Mouse (Mus musculus): ENCODE measurements at regions not wholly inside any gene's neighbourhood (a gene's known extent, or its start where the extent isn't known, plus 50 kb on each side); places are given as distances from the start of the nearest gene placed in this dataset.

- Histone ChIP-seq H3K36me3 (ENCODE audit: control insufficient read depth, insufficient read depth, low read length) (no peaks in the 10 kb centered on the region), H3K4me3 (ENCODE audit: low read depth, low read length) (no peak overlapping the region), H3K4me1 (replicated peaks; ENCODE audit: control insufficient read depth, insufficient read depth, low read length) (no peaks in the 10 kb centered on the region), H3K4me2 (ENCODE audit: low read length) (no peak overlapping the region), H3K9ac (ENCODE audit: low read length) (no peak overlapping the region), H3K27me3 (replicated peaks; ENCODE audit: control insufficient read depth, insufficient read depth, low read length) (no peaks in the 10 kb centered on the region), H3K27ac (ENCODE audit: low read depth) (no peak overlapping the region), H3K9me3 (ENCODE audit: control insufficient read depth, low read length) (no peaks in the 10 kb centered on the region)
- ATAC-seq (replicated peaks; ENCODE audit: low FRiP score, low TSS enrichment, low read depth) (no peak), DNase-seq (ENCODE audit: low spot score) (no peak)
- 88% methylated on average over 7 of the region's 7 CpGs for WGBS
Measured at GRCm38 (mm10) chr6:31995977-31996376, 54.1 kb upstream of the 1700012A03Rik start.

- 79% methylated on average over 4 of the region's 4 CpGs for WGBS
- Histone ChIP-seq H3K4me3 (ENCODE audit: low read depth, low read length) (no peak overlapping the region), H3K4me2 (ENCODE audit: low read length) (no peak overlapping the region), H3K9ac (ENCODE audit: low read length) (no peak overlapping the region), H3K36me3 (ENCODE audit: control insufficient read depth, insufficient read depth, low read length) (no peaks in the 10 kb centered on the region), H3K27ac (ENCODE audit: low read depth) (no peak overlapping the region), H3K27me3 (replicated peaks; ENCODE audit: control insufficient read depth, insufficient read depth, low read length) (no peaks in the 10 kb centered on the region), H3K4me1 (replicated peaks; ENCODE audit: control insufficient read depth, insufficient read depth, low read length) (no peaks in the 10 kb centered on the region), H3K9me3 (ENCODE audit: control insufficient read depth, low read length) (no peaks in the 10 kb centered on the region)
- DNase-seq (ENCODE audit: low spot score) (no peak), ATAC-seq (replicated peaks; ENCODE audit: low FRiP score, low TSS enrichment, low read depth) (no peak)
Measured at GRCm38 (mm10) chr6:31995249-31995648, 54.8 kb upstream of the 1700012A03Rik start.

- WGBS = 54% methylated on average over 3 of the region's 3 CpGs
- no peak overlapping the region for H3K9ac ChIP-seq (ENCODE audit: low read length)
- H3K36me3 ChIP-seq (ENCODE audit: control insufficient read depth, insufficient read depth, low read length) = no peaks in the 10 kb centered on the region
- H3K27me3 ChIP-seq (replicated peaks; ENCODE audit: control insufficient read depth, insufficient read depth, low read length) = no peaks in the 10 kb centered on the region
- H3K27ac ChIP-seq (ENCODE audit: low read depth) = no peak overlapping the region
- no peak overlapping the region for H3K4me3 ChIP-seq (ENCODE audit: low read depth, low read length)
- ATAC-seq (replicated peaks; ENCODE audit: low FRiP score, low TSS enrichment, low read depth) = no peak
- H3K4me2 ChIP-seq (ENCODE audit: low read length) = no peak overlapping the region
- DNase-seq (ENCODE audit: low spot score) = no peak
- no peaks in the 10 kb centered on the region for H3K9me3 ChIP-seq (ENCODE audit: control insufficient read depth, low read length)
- no peaks in the 10 kb centered on the region for H3K4me1 ChIP-seq (replicated peaks; ENCODE audit: control insufficient read depth, insufficient read depth, low read length)
Measured at GRCm38 (mm10) chr6:31985698-31986097, 64.3 kb upstream of the 1700012A03Rik start.

GRCm38 (mm10) chr6:31976705-31977104 is 73.3 kb upstream of the 1700012A03Rik start:
- Histone ChIP-seq H3K4me1 (replicated peaks; ENCODE audit: control insufficient read depth, insufficient read depth, low read length) (no peaks in the 10 kb centered on the region), H3K4me3 (ENCODE audit: low read depth, low read length) (no peak overlapping the region), H3K27me3 (replicated peaks; ENCODE audit: control insufficient read depth, insufficient read depth, low read length) (no peaks in the 10 kb centered on the region), H3K36me3 (ENCODE audit: control insufficient read depth, insufficient read depth, low read length) (no peaks in the 10 kb centered on the region), H3K27ac (ENCODE audit: low read depth) (no peak overlapping the region), H3K9me3 (ENCODE audit: control insufficient read depth, low read length) (no peaks in the 10 kb centered on the region), H3K9ac (ENCODE audit: low read length) (no peak overlapping the region), H3K4me2 (ENCODE audit: low read length) (no peak overlapping the region)
- DNase-seq (ENCODE audit: low spot score) (no peak), ATAC-seq (replicated peaks; ENCODE audit: low FRiP score, low TSS enrichment, low read depth) (no peak)
- WGBS = 85% methylated on average over 6 of the region's 6 CpGs

GRCm38 (mm10) chr6:31948063-31948481 is 102.0 kb upstream of the 1700012A03Rik start:
- Histone ChIP-seq H3K27me3 (replicated peaks; ENCODE audit: control insufficient read depth, insufficient read depth, low read length) (no peaks in the 10 kb centered on the region), H3K4me3 (ENCODE audit: low read depth, low read length) (no peak overlapping the region), H3K36me3 (ENCODE audit: control insufficient read depth, insufficient read depth, low read length) (no peaks in the 10 kb centered on the region), H3K9ac (ENCODE audit: low read length) (no peak overlapping the region), H3K4me2 (ENCODE audit: low read length) (no peak overlapping the region), H3K27ac (ENCODE audit: low read depth) (no peak overlapping the region), H3K4me1 (replicated peaks; ENCODE audit: control insufficient read depth, insufficient read depth, low read length) (no peaks in the 10 kb centered on the region), H3K9me3 (ENCODE audit: control insufficient read depth, low read length) (no peaks in the 10 kb centered on the region)
- DNase-seq (ENCODE audit: low spot score) (no peak), ATAC-seq (replicated peaks; ENCODE audit: low FRiP score, low TSS enrichment, low read depth) (no peak)
- WGBS = 39% methylated on average over 4 of the region's 4 CpGs

GRCm38 (mm10) chr6:31946572-31946971 is 103.5 kb upstream of the 1700012A03Rik start:
- no peak overlapping the region for H3K9ac ChIP-seq (ENCODE audit: low read length)
- no peaks in the 10 kb centered on the region for H3K4me1 ChIP-seq (replicated peaks; ENCODE audit: control insufficient read depth, insufficient read depth, low read length)
- 89% methylated on average over 5 of the region's 5 CpGs for WGBS
- no peak overlapping the region for H3K27ac ChIP-seq (ENCODE audit: low read depth)
- ATAC-seq (replicated peaks; ENCODE audit: low FRiP score, low TSS enrichment, low read depth) (no peak), DNase-seq (ENCODE audit: low spot score) (no peak)
- H3K36me3 ChIP-seq (ENCODE audit: control insufficient read depth, insufficient read depth, low read length) = no peaks in the 10 kb centered on the region
- H3K27me3 ChIP-seq (replicated peaks; ENCODE audit: control insufficient read depth, insufficient read depth, low read length) = no peaks in the 10 kb centered on the region
- H3K4me2 ChIP-seq (ENCODE audit: low read length) = no peak overlapping the region
- H3K4me3 ChIP-seq (ENCODE audit: low read depth, low read length) = no peak overlapping the region
- no peaks in the 10 kb centered on the region for H3K9me3 ChIP-seq (ENCODE audit: control insufficient read depth, low read length)

- Histone ChIP-seq H3K27ac (ENCODE audit: low read depth) (no peak overlapping the region), H3K4me3 (ENCODE audit: low read depth, low read length) (no peak overlapping the region), H3K9me3 (ENCODE audit: control insufficient read depth, low read length) (no peaks in the 10 kb centered on the region), H3K27me3 (replicated peaks; ENCODE audit: control insufficient read depth, insufficient read depth, low read length) (no peaks in the 10 kb centered on the region), H3K36me3 (ENCODE audit: control insufficient read depth, insufficient read depth, low read length) (no peaks in the 10 kb centered on the region), H3K4me2 (ENCODE audit: low read length) (no peak overlapping the region), H3K9ac (ENCODE audit: low read length) (no peak overlapping the region), H3K4me1 (replicated peaks; ENCODE audit: control insufficient read depth, insufficient read depth, low read length) (no peaks in the 10 kb centered on the region)
- no peak for ATAC-seq (replicated peaks; ENCODE audit: low FRiP score, low TSS enrichment, low read depth)
- no peak for DNase-seq (ENCODE audit: low spot score)
- WGBS = 39% methylated on average over 7 of the region's 7 CpGs
Measured at GRCm38 (mm10) chr6:31945347-31945746, 104.7 kb upstream of the 1700012A03Rik start.

GRCm38 (mm10) chr6:31944546-31944945 is 105.5 kb upstream of the 1700012A03Rik start:
- no peak overlapping the region for H3K4me3 ChIP-seq (ENCODE audit: low read depth, low read length)
- H3K4me2 ChIP-seq (ENCODE audit: low read length) = no peak overlapping the region
- no peaks in the 10 kb centered on the region for H3K4me1 ChIP-seq (replicated peaks; ENCODE audit: control insufficient read depth, insufficient read depth, low read length)
- ATAC-seq (replicated peaks; ENCODE audit: low FRiP score, low TSS enrichment, low read depth) = no peak
- H3K9me3 ChIP-seq (ENCODE audit: control insufficient read depth, low read length) = no peaks in the 10 kb centered on the region
- H3K36me3 ChIP-seq (ENCODE audit: control insufficient read depth, insufficient read depth, low read length) = no peaks in the 10 kb centered on the region
- no peak overlapping the region for H3K27ac ChIP-seq (ENCODE audit: low read depth)
- DNase-seq (ENCODE audit: low spot score) = no peak
- 84% methylated on average over 8 of the region's 8 CpGs for WGBS
- H3K27me3 ChIP-seq (replicated peaks; ENCODE audit: control insufficient read depth, insufficient read depth, low read length) = no peaks in the 10 kb centered on the region
- H3K9ac ChIP-seq (ENCODE audit: low read length) = no peak overlapping the region

GRCm38 (mm10) chr6:31942696-31943095 is 107.3 kb upstream of the 1700012A03Rik start:
- Histone ChIP-seq H3K9me3 (ENCODE audit: control insufficient read depth, low read length) (no peaks in the 10 kb centered on the region), H3K27me3 (replicated peaks; ENCODE audit: control insufficient read depth, insufficient read depth, low read length) (no peaks in the 10 kb centered on the region), H3K4me3 (ENCODE audit: low read depth, low read length) (no peak overlapping the region), H3K36me3 (ENCODE audit: control insufficient read depth, insufficient read depth, low read length) (no peaks in the 10 kb centered on the region), H3K4me2 (ENCODE audit: low read length) (no peak overlapping the region), H3K9ac (ENCODE audit: low read length) (no peak overlapping the region), H3K27ac (ENCODE audit: low read depth) (no peak overlapping the region), H3K4me1 (replicated peaks; ENCODE audit: control insufficient read depth, insufficient read depth, low read length) (no peaks in the 10 kb centered on the region)
- WGBS = 43% methylated on average over 4 of the region's 4 CpGs
- DNase-seq (ENCODE audit: low spot score) = no peak
- no peak for ATAC-seq (replicated peaks; ENCODE audit: low FRiP score, low TSS enrichment, low read depth)
